Mouse (Mus musculus): ENCODE results near the gene Pacs1.

DNA sequence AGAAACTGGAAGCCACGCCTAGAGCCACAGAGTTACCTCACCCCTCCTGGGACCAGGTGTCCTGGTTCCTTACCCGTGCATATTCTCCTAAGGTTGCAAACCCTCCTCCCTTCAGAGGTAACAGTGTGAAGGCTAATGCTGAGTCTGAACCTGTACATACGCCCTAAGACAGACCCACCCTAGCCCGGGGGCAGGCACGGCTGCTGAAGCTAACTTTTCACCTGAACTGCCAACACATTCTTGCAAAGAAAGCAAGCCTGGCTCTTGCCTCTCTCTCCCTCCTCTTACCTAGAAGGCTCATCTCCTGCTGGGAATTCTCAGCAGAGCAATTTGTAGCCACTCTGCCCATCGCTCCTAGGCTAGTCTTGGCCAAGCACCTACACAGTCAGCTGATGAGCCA is 27.7 kb upstream of the Pacs1 start:
- no peak for TF ChIP-seq CTCF (IDR thresholded peaks at IDR 0.05; ENCODE audit: low read depth, low read length)
- TF ChIP-seq POLR2A (IDR thresholded peaks at IDR 0.05; ENCODE audit: insufficient read depth, low read length), result no peak

Data from ES-Bruce4 (cell line).